Mouse (Mus musculus) thymus, postnatal 25 days (tissue): Measurements from ENCODE around the gene Tmem206.

Experiments used
- DNase-seq: peaks from one replicate; pipeline ENCODE4 v3.0.0; 2022

Tmem206 gene

GRCm38 (mm10) chr1:191311296-191311898, 14.3 kb upstream of the Tmem206 start:
- no peak for DNase-seq

GRCm38 (mm10) chr1:191312513-191312941, 13.2 kb upstream of the Tmem206 start:
- peak; percentile 85 for DNase-seq

- no peak for DNase-seq
These were observed 12.6 kb upstream of the Tmem206 start for GRCm38 (mm10) chr1:191313158-191313557.

GRCm38 (mm10) chr1:191313926-191314325, 11.8 kb upstream of the Tmem206 start:
- DNase-seq: no peak

GRCm38 (mm10) chr1:191316818-191317217, 8.9 kb upstream of the Tmem206 start:
- DNase-seq: no peak

- DNase-seq: peak; percentile 86
These were observed 8.0 kb upstream of the Tmem206 start, which contains the start of gene Nenf for GRCm38 (mm10) chr1:191317591-191318196. TSS of gene Nenf (minus strand) at chr1:191318194.

- no peak for DNase-seq
These were observed 7.0 kb upstream of the Tmem206 start for GRCm38 (mm10) chr1:191318686-191319085.

- no peak for DNase-seq
These were observed 2.3 kb upstream of the Tmem206 start for GRCm38 (mm10) chr1:191323381-191323780.

GRCm38 (mm10) chr1:191324733-191325590, 750 bp upstream of the Tmem206 start:
- no peak for DNase-seq

GRCm38 (mm10) chr1:191326233-191326882, 646 bp downstream of the Tmem206 start:
- DNase-seq: peak; percentile 76

- DNase-seq: no peak
These were observed 1.5 kb downstream of the Tmem206 start for GRCm38 (mm10) chr1:191327258-191327657.

GRCm38 (mm10) chr1:191328019-191328441, 2.3 kb downstream of the Tmem206 start:
- no peak for DNase-seq

GRCm38 (mm10) chr1:191330356-191330755, 4.6 kb downstream of the Tmem206 start:
- DNase-seq: no peak

- no peak for DNase-seq
These were observed 8.8 kb downstream of the Tmem206 start for GRCm38 (mm10) chr1:191334500-191334899.

GRCm38 (mm10) chr1:191339876-191340275, 14.2 kb downstream of the Tmem206 start:
- no peak for DNase-seq

GRCm38 (mm10) chr1:191340530-191340929, 14.8 kb downstream of the Tmem206 start:
- DNase-seq: no peak

GRCm38 (mm10) chr1:191347602-191348001, 21.9 kb downstream of the Tmem206 start:
- DNase-seq: no peak

- DNase-seq: no peak
These were observed 22.9 kb downstream of the Tmem206 start for GRCm38 (mm10) chr1:191348592-191348991.

GRCm38 (mm10) chr1:191348996-191349395, 23.3 kb downstream of the Tmem206 start:
- no peak for DNase-seq

GRCm38 (mm10) chr1:191349486-191350037, 23.9 kb downstream of the Tmem206 start:
- no peak for DNase-seq

- DNase-seq: no peak
These were observed 24.6 kb downstream of the Tmem206 start for GRCm38 (mm10) chr1:191350355-191350754.

GRCm38 (mm10) chr1:191352786-191353488, 27.2 kb downstream of the Tmem206 start:
- peak; percentile 30 for DNase-seq
